Mouse (Mus musculus): ENCODE measurements around the gene Ptprd.

Gene Ptprd

GRCm38 (mm10) chr4:76286016-76286415 lies 1925.7 kb downstream of the Ptprd start:
- DNase-seq, result no peak

GRCm38 (mm10) chr4:76282886-76283285 lies 1928.9 kb downstream of the Ptprd start:
- DNase-seq, result no peak

- no peak for DNase-seq
Observed at GRCm38 (mm10) chr4:76262727-76263126, 1949.0 kb downstream of the Ptprd start.

GRCm38 (mm10) chr4:76260686-76261085 lies 1951.1 kb downstream of the Ptprd start:
- DNase-seq, result no peak

DNA sequence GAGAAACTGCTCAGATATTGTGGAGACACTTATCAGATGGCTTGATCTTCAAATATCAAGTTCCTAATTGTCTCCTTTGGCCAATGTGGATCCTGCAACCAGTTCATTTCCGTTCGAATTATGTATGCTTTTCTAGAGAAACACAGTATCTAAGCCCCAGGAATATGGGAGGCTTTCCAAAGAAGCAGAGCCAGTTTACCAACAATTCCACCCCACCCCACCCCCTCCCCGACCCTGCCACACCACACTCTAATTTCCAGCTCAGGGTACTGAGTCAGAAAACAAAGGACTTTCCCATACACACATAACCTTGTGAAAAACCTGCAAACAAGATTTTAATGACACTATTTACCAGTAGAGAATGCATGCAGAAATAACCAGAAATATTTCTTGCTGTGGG lies 1951.5 kb downstream of the Ptprd start:
- no peak for DNase-seq

DNA sequence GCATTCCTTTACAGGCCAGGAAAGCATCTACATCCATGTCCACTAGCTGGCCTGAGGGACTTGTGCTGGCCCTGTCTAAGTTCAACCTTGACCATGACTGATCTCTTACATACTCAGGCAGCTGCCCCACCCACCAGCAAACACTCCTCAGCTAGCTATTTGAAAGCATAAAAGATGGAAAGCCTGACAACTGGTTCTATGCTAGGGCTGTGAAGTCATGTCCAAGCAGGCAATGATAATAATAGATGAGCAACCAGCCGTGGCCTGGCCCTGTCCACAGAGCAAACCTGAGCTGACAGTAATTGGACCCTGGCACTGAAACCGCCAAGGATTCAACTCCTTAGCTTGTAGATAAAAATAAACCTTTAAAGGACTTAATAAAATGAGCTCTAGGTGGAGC lies 1952.1 kb downstream of the Ptprd start:
- no peak for DNase-seq

DNA sequence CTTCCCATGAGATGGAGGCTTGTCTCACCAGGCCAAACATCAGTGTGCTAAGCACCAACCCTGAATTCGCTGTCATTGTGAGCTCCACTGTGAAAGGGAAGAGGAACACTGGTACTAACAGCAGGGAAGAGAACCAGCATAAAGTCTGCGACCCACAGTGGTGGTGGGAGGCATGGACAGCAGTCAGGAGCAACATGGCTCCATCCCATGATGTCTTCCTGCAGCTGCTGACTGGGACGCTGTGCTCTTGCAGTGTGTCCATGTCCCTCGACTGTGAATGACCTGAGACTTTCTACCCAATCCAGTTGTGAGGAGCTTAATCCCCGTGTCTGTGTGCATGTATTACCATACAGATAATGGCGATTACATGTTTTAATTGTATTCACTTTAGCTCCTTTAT lies 1967.4 kb downstream of the Ptprd start:
- no peak for DNase-seq

- no peak for DNase-seq
Observed at GRCm38 (mm10) chr4:76241542-76241941, 1970.2 kb downstream of the Ptprd start.

DNA sequence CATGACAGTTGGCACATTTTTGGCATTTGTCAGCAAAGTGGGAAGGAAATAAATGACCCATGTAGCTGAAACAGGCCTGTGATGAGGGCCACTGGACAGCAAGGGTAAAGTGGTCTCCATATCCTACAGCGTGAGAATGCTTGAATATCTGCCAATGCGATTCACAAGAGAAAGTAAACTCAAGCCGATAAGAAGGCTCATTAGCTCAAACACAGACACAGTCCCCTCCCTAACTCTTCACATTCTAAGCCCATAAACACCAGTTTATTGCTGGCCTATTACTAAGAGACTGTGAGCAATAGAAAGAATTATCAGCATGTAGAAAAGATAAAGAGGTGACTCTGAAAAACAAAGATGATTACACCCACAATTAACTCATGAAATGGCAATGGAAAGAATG lies 1970.6 kb downstream of the Ptprd start:
- no peak for DNase-seq

DNA sequence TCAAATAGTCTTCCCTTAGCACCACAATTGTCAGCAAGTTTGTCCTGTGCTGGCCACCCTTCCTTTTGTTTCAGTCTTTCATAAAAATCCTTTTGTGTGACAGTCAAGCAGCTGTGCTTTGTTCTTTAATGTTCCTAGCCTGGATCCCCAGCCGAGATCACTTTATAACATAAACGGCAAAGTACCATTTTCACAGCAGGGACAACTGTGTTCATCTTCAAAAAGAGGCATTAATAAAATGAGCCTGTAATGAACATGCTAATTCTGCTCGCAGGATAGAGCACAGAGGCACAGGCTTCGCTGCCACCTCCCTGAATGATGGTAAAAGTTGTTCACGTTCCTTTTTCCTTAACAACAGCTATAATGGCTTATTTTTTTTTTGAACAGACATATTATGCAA lies 1972.7 kb downstream of the Ptprd start:
- DNase-seq, result no peak

DNA sequence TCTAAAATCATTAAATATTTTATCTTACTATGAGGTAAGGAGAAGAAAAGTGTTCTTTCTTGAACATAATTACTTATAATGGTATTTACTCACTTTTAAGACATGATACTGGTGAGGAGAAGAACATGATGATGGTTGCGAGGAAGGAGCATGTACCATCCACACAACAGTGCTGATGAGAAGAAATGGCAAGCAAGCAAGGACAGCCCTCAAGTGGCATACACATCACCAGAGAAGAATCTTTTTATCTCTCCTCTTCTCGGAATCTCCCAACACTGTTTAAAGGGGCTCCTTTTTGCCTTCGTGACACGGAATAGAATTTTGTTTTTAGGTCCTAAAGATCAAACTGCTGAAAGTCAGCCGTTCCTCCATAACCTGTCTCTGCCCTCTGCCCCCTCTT lies 1973.2 kb downstream of the Ptprd start:
- DNase-seq, result no peak

- DNase-seq, result no peak
Observed at GRCm38 (mm10) chr4:76237827-76238226, 1973.9 kb downstream of the Ptprd start.

DNA sequence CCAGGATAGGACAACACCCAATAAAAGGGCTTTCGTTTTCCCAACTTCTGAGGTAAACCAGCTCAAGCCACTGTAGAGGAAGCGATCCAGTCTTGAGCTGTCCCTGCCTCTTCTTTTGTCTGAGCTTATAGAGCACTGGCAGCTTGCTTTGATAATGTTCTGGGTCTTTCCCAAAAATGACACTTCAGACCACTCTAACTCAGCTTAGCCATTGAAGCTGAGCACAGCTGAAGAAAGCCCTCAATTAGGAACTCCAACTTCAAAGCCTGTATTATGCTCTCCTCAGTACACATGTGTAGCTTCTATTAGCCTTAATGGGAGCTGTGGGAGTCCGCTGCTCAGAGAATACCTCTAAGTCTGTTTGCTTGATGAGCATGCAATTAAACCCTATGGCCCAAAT lies 1988.0 kb downstream of the Ptprd start:
- DNase-seq, result no peak

DNA sequence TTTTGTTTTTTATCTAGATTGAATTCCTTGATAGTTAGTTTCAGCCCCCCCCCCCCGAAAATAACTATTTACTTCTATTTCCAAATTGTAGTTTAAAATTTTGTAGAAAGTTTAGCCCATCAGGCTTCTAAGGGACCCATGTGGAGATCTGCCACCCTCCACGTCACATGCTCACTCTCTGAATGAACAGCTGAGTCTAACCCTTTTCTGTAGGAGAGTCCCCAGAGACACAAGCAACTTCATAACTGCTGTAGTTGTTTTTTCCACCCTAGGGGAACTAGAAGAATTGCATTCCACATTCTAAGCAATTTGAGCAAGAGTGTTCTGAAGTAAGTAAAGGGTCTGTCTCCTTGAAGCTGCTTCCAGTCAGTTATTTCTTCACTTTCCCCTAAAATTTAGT lies 1989.2 kb downstream of the Ptprd start:
- DNase-seq, result no peak

GRCm38 (mm10) chr4:76218065-76218464 lies 1993.7 kb downstream of the Ptprd start:
- no peak for DNase-seq

DNA sequence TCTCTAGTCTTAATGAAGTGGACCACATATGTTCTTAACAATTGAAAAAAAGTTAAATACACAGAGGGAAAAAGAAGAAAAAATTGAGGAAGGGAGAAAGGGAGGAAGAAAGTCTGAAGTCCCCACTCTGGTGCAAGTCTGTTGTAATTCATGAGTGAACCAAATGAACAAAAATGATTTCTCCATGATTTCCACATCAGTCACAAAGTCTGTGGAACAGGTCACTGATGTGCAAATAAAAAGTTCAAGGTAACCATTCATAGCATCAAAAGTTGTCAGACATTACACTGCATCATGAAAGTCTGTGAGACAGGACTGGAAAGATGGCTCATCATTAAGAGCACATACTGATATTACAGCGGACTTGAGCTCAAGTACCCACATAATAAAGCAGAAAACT lies 1996.6 kb downstream of the Ptprd start:
- no peak for DNase-seq

GRCm38 (mm10) chr4:76199321-76199720 lies 2012.4 kb downstream of the Ptprd start:
- no peak for DNase-seq

DNA sequence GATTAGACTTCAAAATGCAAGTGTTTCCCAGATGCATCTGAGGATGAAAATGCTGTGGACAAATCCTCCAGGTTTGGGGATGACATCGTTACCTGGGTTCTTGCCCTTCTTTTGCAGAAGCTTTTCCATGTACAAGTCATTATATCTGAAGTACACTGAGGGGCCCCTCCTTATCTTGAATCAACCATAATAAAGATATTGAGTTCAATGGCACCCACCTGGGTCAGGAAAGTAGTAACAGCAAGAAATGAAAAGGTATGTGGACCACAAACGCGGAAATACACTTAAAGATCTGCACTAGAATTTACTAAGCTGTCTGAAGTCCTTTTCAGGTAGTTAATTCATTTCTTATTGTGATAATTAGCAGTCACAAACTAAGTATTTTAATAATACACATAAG lies 2017.0 kb downstream of the Ptprd start:
- no peak for DNase-seq

GRCm38 (mm10) chr4:76193496-76193895 lies 2018.3 kb downstream of the Ptprd start:
- no peak for DNase-seq

DNA sequence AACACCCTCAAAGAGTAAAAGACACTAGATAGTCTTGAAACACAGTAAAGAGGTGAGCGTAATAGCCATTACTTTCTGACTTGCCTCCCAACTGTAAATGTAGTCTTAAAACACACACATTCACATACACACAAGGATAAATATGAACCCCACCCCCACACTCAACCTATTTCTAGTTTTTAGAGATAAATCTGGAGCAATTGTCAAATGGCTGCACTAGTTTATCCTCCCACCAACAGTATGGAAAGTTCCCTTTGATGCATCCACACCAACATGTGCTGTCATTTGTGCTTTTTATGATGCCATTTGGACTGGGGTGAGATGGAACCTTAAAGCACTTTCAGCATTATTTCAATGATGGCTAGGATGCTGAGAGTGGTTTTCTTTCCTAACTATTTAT lies 2019.7 kb downstream of the Ptprd start:
- no peak for DNase-seq

DNA sequence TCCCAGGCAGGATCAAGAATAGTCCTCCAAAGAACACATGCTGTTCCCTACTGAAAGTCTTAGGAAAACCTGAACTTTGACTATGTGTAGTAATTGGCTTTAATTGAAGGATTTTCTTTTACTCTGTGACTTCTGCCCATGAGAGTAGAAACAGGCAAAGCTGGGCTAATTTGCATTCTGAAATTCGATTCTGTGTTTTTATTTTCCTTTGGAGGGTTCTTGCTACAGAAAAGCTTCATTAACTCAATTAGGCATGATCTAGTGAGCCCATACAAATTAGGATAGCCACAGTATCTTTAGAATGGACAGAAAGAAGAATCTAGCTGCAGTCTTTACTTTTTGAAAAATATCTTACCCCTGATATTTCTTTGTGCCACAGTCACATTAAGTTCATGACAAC lies 2021.0 kb downstream of the Ptprd start:
- DNase-seq, result no peak

DNA sequence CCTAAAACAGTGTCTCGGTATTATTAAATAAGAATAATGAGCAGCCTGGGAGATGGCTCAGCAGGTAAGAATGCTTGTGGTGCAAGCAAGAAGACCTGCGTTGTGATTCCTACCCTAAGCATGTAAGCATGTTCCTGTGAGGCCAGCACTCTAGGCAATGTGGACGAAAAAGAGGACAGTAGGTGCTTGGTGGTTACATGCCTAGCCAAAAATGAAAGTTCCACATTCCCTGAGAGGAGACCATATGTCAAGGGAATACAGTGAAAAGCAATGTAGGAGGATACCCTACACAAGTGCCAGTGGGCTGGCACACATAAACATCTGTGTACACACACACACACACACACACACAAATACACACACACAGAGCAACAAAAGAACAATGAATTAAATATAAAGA lies 2028.7 kb downstream of the Ptprd start:
- DNase-seq, result no peak

GRCm38 (mm10) chr4:76179497-76179896 lies 2032.3 kb downstream of the Ptprd start:
- DNase-seq, result no peak

DNA sequence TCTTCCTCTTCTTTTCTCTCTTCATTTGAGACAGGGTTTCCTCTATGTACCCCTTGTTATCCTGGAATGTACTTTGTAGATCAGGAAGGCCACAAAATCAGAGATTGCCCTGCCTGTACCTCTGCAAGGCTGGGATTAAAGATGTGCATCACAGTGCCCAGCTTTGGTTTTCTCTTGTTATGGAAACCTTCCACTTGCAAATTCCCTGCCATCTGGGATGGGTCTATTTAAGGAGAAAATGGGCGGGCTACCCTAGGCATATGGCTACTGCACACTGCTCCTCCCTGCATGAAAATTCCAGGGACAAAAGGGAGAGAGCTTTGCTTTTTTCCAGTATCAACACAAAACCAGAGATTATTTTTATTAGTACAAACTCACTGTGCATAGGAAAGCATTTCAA lies 2036.7 kb downstream of the Ptprd start:
- DNase-seq, result no peak

GRCm38 (mm10) chr4:76155750-76156149 lies 2056.0 kb downstream of the Ptprd start:
- DNase-seq, result no peak

GRCm38 (mm10) chr4:76154190-76154589 lies 2057.6 kb downstream of the Ptprd start:
- DNase-seq, result no peak

Measured in thymus, postnatal 36 days (tissue).